Mouse (Mus musculus): ENCODE results near the gene Timm17a.

The Timm17a gene

DNA sequence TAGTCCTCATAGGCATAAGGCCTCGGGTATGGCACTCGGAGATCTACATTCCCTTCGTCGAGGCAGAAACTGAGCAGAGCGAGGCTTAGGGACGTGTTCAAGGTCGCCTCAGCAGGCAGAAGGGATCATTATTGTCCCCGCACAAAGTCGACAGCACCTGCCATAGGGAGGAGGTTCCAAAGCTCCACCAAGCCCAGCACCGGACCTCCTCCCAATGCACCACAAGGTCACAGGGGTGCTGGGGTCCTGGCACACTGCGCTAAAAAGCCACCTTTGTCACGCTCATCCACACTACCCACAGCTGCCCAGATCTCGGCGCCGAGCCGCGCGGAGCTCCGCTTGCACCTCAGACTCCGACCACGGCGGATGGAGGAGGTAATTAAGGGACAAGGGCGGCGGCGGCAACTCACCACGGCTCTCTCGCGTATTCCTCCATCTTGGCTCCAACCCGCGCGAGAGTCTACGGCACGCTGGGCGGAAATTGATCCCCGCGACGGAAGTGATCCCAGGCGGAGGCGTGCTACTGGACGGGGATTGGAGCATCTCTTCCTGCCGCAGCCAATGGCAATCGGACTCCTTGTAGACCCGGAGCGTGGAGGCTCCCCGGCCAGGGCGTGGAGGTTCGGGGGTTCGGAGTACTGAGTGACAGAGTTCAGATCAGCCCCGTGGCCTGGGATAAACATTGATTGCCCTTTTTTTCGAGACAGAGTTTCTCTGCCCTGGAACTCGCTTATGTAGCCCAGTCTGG lies at the start of gene Timm17a:
TSS of gene Timm17a (minus strand) at position 495 of the 748 bp plus-strand sequence.
- DNase-seq = peak; percentile 86 to 88

DNA sequence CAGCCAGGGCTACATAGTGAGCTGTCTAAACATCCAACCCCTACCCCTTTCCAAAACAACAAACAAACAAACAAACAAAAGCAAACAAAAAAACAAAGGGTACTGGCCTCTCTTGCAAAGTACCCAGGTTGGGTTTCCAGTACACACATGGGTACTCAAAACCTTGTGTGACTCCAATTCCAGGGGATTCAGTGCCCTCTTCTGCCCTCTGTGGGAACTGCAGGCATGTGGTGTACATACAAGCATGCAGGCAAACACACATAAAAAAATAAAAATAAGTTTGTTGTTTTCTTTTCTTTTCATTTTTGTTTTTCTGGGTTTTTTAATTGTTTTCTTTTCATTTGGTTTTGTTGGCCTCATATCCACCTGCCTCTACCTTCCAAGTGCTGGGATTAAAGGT lies 48.5 kb upstream of the Timm17a start:
- DNase-seq = no peak

DNA sequence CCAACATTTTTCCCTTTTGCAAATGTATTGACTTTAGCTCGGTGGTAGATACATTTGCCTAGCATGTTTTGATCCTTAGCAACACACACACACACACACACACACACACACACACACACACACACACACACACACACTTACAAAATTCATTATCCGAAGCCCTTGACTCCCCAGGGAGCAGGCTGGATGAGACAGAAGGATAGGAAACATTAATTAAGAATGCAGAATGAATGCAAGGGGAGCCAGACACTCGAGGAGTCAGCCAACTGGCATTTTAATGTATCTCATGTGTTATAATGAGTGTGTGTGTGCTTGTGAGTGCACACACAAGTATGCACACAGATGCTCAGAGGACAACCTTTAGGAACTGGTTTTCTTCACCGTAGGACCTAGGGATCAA lies 47.9 kb upstream of the Timm17a start:
- no peak for DNase-seq

DNA sequence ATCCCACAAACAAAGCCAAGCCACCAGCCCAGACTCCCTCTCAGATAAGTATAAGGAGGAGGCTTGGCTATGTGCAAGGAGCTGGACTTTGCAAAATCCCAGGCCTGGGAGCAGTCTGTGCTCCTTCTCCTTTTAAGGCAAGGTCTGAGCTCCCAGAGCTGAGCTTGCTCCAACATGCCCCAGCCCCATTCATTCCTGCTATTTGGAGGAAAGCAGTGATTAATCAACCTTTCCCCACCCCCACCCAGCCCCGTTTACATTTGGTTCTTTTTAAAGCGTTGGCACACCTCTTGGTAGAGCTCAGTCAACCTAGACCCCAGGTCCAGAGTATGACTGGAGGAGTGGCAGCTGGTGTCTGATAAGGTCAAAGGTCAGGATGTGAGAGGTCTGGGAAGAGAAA lies 45.5 kb upstream of the Timm17a start:
- DNase-seq = no peak

DNA sequence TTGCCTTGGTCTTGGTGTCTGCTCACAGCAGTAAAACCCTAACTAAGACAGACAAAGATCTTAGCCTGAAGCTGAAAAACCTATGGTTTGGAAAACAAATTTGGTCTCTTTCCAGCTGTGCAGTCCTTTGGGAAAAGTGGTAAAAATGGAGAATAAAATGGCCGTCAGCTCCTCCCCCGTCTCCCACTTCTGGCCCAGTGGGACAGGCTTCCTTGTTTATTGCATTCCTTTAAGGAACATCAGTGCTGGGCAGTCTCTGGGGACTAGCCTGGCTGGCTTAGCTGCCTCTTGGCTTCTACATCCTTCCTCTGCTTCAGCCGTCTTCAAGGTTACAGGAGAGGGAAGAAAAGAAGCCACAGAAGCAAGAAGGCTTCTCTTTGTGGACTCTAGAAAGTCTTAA lies 38.4 kb upstream of the Timm17a start:
- DNase-seq = no peak

DNA sequence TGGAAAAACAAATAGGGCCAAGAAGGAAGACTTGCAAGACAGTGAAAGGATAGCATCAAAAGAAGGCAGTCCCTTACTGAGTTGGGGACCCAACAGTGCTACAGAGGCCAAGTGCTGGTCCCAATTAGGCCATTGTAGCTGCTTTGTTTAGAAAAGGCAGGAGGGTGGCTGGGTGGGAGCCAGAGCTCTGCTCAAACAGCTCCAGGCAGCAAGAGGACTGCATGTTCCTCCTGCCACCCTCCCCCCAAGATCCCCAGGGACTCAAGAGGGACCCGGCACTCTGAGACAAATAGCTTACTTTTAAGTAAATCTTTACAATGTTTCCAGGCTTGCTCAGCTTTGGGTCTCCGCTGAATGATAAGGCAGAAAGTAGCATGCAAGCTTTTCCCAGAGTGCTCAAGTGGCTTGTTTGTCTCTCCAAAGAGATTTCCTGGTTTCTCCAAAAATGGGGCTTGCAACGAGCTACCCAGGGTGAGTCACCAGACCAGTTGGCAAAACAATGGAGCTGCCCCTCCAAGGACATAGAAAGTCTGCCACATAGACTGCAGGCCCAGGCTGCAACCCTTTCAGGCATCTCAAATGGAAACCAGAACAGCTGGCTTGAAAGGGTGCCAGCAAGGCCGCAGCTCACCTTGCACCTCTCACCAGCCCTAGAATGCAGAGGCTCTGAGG lies 34.1 kb upstream of the Timm17a start:
- no peak for DNase-seq

DNA sequence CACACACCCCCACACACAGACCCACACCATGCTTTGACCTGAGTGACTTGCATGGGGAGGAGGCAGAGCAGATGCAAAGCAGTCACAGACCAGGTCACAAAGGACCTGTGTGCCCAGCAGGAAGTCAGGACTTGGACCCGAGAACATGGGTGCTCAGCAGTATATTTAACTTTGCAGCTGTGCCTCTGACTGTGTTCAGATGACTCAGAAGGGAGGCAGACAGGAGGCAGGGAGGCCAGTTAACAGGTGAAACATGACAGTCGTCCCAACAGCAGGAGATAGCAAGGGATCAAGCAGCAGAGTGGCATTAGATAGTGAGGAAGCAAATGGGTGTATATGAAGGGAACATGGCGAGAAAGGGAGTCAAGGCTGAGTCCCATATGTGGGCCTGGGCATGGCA lies 33.3 kb upstream of the Timm17a start:
- DNase-seq = no peak

DNA sequence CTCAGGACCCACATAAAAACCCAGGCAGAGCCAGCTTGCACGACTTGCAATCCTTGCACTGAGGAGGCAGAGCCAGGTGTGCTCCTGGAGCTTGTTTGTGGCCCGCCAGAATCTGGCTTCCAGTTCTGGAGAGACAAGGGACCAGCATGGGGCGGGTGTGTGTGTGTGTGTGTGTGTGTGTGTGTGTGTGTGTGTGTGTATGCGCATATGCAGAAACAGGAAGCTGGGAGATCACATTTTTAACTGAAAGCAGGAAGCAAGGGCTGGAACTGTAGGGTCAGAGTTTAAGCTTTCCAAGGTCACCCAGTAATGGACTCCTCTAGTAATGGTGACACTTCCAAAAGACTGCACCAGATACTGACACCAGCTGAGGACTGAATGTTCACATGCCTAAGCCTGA lies 30.4 kb upstream of the Timm17a start:
- DNase-seq = no peak

DNA sequence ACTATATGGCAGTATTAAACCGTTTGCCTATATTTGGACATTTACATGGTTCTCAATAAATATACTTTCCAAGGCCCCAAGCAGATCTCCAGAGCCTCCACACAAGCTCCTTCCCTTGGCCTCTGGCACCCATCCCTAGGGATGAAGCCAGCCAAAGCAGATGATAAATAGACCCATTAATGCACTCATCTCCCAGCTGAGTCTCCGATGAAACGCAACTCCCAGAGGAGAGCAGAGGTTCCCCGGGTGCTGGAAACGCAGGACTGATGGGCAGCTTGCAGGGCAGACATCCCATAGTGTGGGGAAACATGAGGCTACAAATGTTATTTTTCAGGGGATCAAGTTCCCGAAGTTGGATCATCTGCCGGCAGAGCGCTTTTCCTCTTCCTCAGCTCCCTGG lies 28.4 kb upstream of the Timm17a start:
- no peak for DNase-seq

DNA sequence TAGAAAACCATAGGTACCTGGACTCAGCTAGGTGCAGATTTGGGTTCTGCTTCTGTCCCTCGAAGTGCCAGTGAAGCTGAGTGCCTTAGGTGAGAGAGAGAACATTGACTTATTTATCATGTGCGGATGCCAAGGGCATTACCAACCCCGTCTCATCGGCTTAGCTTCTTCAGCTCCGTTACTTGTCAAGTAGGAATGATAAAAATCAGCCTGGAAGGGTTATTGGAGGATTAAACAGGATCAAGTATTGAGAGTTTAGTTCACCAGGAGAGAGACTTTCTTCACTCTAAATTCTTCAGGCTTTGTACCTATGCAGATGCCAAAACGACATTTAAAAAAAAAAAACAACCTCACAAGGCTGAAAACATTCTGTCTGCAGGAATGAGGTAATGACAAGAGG lies 17.0 kb upstream of the Timm17a start:
- DNase-seq = no peak

DNA sequence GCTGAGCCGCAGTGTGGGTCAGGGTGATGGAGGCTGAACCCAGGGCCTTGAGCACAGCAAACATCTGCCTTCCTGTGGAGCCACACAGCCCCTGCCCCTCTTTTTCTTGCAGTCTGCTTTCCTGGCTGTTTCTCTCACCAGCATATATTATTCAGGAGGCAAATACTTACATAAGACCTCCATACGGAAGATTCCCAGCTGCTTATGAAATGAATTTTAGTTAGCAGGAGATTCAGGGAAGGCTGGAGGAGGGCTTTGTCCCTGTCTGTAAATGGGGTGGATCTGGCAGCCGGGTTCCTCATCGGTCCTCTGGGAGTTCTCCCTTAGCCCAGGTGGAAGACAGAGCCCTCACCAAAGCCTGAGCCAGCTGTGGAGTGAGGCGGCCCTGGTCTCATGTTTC lies 14.8 kb upstream of the Timm17a start:
- DNase-seq = no peak

DNA sequence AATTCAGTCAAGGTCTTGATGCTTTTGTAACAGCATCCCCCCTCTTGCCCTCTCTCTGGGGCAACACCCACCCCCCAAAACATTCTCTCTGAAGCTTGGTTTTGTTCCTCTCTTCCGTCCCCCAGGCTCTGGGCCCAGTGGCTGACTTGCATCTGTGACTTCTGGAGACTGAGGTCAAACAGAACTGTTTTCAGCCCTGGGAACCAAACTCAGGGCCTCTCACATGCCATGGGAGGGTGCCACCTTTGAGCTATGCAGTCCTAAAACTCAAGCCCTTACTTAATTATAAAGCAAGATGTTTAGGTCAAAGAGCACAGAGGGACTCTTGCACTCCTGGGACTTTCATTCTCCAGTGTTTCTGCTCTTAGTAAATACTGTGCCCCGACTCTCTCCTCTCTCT lies 12.4 kb upstream of the Timm17a start:
- DNase-seq = no peak

DNA sequence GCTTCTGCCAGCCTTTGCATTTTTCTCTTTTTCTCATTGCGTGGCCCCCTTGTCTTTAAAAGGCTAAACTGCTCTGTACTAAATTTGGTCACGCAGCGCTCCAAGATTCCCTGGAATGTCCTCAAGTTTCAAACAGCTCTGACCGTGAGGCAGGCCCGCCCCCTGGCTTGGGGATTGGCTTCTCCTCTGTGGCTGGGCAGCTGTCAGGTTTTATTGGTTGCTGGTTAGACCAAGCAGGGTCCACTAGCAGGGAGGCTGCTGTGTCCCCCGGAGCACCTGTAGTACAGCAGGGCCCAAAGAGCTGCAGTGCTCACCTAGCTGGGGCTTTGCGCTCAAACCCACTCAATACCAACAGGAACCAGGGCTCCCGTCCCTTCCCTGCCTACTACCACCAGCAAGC lies 11.0 kb upstream of the Timm17a start, which contains the start of gene Lmod1:
TSS of gene Lmod1 (plus strand) at position 237 of the 400 bp plus-strand sequence.
- no peak for DNase-seq

DNA sequence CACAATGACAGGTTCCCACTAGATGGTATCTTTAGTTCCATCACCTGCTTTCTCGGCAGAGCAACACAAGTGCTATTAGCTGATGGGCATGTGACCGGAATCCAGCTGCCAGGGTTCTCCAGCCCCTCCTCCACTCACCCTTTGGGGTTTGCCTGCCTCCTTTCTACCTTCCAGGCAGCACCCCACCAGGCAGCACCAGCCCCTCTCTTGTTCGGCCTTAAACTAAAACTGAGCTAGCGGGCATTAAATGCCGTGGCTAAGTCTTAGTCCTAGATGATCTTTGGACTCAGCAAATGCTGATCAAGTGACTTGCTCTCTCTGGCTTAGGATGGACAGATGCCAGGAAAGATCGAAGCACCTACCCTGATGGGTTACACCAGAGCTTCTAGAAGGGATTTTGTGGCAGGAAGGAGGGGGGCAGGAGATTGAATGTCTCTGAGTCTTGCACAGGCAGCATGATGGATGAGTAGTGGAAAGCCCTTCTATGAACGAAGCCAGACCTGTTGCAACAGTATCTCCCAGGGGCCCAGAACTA lies 9.9 kb upstream of the Timm17a start:
- no peak for DNase-seq

DNA sequence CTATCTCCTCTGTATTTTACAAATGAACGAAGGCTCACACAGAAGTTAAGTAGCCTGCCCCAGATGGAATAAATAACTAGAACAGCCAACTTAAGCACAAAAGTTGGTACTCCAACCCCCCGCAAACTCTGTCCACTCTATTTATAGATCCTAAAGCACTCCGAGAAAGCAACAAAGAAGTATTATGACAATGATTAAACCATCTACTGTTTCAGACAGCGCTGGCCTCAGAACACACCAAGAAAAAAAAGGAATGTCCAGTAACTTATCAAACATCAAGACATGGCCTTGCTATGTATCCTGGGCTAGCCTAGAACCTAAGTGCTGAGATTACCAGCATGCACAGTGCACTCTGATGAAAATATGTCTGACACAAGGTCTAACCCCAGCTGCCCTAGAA lies 1.4 kb downstream of the Timm17a start:
- DNase-seq = no peak

DNA sequence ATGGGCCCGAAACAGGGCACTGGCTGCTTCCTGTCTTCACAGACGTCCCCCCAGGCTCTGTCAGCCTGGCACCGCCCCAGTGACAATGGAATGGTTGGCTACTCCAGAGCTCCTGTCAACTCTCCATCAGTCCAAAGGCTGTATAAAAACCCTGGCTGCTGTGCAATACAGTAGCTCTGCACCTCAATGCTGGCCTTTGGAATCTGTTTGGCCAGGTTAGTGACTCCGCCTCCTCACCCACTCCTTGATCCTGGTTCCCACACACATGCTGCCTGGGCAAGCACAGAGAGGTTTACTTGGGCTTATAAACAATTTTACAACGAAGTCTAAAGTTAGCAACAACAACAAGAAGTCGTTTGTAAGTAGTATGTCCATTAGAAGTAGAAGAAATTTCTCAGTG lies 2.2 kb downstream of the Timm17a start:
- DNase-seq = no peak

DNA sequence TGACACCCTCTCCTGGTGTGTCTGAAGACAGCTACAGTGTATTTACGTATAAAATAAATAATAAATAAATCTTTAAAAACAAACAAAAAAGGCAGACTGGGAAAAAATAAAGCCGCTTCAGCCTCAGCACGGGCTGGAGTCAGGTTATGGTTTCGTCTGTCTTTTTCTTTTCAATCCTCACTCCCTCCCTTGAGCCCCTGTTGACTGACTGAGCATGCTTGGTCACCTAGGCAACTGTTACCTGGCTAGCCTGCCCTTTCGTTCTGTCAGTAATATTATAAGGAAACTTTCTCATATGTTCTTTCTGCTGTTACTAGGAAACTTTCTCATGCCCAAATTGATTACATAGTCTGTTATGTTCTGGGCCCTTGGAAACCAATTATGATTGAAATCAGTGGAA lies 22.7 kb downstream of the Timm17a start:
- no peak for DNase-seq

DNA sequence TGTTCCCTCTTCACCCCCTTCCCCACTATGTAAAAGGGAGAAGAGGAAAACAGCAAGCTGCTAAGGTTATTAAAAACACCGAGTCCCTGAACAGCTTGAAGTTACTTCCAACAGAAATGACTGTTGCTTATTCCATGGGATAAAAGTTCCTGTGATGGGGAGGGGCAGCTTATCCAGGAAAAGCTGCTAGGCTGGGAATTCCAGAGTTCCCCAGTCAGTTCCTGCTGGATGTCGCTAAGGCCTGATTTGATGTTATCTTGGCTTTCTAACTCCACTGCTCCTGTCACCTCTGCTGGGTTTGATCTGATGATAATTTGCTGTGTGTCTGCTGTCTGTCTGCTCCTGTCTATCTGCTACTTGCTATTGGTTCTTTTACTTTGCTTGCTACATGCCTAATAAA lies 27.3 kb downstream of the Timm17a start:
- no peak for DNase-seq

DNA sequence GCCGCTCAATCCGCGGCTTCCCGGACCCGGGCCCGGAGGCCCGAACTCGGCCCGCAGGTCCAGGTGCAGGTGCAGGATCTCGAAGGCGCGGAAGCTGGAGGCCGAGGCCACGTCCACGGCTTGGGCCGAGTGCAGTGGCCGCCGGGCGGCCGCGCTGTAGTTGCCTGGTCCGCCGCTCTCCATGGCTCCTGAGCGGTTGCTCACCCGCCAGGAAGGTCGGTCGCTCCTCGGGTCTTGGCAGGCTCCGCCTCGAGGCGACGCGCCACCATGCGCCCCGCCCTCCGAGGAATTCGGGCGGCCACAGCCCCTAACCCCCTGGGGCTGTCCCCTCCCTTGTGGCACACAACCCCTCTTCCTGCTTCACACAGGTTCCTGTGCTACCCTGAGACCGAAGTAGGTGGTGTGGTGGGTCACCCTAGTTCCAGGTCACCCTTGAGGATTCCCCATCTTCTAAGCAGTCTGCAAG lies 29.7 kb downstream of the Timm17a start, which contains the start of gene Rnpep:
TSS of gene Rnpep (minus strand) at position 259 of the 466 bp plus-strand sequence.
- peak; percentile 70 to 82 for DNase-seq

DNA sequence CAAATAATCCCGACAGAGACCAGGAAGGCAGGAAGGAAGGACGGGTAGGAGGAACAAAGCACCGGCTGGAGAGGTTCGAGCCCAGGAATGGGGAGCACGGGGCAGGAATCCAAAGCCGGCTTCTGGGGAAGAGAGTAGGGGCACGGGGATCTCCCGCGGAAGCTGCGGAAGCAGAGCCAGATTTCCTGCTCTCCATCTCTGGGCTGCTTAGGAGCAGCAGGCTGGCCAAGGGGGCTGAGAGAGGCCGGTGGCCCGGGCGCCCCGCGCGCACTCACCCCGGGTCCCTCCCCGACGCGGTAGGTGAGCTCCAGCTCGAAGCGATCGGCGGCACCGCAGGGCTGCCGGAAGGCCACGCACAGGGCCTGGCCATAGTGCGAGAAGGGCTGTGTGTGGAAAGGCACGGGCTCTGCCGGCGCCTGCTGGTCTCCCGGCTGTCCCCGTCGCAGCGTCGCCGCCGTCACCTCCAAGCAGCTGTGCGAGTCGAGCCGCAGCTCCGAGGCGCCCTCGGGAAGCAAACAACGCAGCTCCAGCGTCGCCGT lies 30.2 kb downstream of the Timm17a start:
- no peak for DNase-seq

DNA sequence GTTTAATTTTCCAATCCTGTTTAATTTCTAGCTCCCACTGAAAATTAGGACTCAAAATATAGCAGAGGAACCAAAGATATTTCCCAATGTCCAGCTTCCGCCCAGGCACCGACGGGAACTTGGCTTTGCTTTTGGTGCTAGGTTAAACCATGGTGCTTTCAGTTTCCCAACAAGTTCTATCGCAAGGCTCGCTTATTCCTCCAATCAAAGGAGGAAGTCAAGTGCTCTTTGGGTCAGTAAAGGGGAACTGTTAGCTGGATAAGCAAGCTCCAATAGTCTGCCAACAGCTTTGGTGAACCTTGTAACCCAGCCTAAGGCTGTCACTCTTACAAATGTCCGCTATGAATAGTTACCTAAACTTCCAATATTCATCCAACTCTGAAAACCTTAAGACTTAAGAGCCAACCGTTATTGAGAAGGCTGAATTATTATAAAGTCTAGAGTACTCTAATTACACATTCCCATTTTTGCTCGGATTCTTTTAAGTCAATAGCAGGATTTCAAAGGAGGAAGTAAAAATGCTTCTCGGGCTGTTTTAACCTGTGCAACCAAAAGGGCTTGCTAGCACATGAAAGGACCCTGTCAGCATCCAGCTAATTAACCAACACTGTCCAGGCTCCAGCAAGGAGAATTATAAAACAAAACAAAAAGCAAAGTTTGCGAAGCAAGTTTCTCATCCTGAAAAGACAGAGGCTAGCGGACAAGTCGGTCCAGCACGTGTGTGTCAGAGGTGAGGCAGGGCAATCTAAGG lies 30.9 kb downstream of the Timm17a start:
- DNase-seq = no peak

DNA sequence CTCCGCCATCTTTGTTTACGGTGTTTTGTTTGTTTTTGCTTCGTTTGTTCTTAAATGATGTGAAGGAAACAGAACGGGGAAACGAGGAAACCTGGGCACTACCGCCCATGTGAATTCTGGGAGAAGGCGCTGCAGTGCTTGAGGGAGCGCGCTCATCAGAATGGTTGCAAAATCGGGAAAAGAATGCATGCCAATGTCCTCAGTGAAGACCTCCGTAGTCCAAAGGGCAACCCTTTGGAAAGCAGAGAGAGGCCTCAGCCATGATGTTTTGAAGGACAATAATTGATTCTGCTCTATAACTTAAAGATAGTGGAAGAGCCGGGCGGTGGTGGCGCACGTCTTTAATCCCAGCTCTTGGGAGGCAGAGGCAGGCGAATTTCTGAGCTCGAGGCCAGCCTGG lies 31.7 kb downstream of the Timm17a start:
- no peak for DNase-seq

DNA sequence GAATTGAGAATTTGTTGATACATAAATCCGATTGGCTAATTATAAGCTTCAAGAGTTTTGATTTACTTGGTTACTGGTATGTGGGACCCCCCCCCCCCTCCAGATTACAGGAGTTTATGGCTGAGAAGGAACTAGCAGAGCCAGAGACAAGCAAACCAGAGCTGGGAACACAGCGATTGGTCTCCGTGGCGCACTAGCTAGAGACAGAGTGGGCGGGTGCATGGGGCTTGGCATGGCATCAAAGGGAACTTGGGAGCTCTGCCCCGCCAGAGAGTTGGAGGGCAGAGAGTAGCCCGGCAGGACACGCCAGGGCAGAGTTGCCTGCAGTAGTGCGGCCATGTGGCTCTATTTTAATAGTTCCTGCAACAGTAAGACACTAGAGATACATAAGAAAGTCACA lies 32.9 kb downstream of the Timm17a start:
- DNase-seq = no peak

Measured in thymus, postnatal 36 days (tissue).